Mouse (Mus musculus): ENCODE measurements around the gene Spesp1. TPM values are rescaled to one million over a fixed set of nuclear protein-coding genes. Genes with fewer than 3 reads are reported as not detected.

The Spesp1 gene
- not detected for polyA plus RNA-seq (2017; shearing (Covaris generic))

GRCm38 (mm10) chr9:62281991-62282390 lies at the start of gene Spesp1:
Gene Spesp1, minus strand, starts transcription at chr9:62282208.

Other genes starting within 250 kb of the Spesp1 start
- gene Glce, start 159.6 kb downstream of the Spesp1 start, polyA plus RNA-seq (2017; shearing (Covaris generic)): 10.1 TPM
- gene Anp32a, start 59.1 kb upstream of the Spesp1 start, polyA plus RNA-seq (2017; shearing (Covaris generic)): 76.7 TPM